Mouse (Mus musculus): ENCODE data around the gene Zcchc18.
"Not testable (repeated sequence)": the region's sequence is repeated elsewhere in the genome, so short reads cannot be mapped to it uniquely, and the experiment has no call there.

Gene Zcchc18

GRCm38 (mm10) chrX:136992978-136993547 is at the start of gene Zcchc18:
TSS of gene Zcchc18 (plus strand) at chrX:136993155.
- DNase-seq = peak; percentile 70 to 74

- DNase-seq = peak in 1 of 2 experiments; percentile 69
Measured at GRCm38 (mm10) chrX:136957583-136958279, 35.2 kb upstream of the Zcchc18 start.

- not testable (repeated sequence) for DNase-seq
Measured at GRCm38 (mm10) chrX:136958300-136958699, 34.7 kb upstream of the Zcchc18 start.

- peak; percentile 25 to 39 for DNase-seq
Measured at GRCm38 (mm10) chrX:136959688-136960087, 33.3 kb upstream of the Zcchc18 start.

- not testable (repeated sequence) for DNase-seq
Measured at GRCm38 (mm10) chrX:136975397-136975796, 17.6 kb upstream of the Zcchc18 start, which contains the start of gene Tmsb15b2. TSS of gene Tmsb15b2 (minus strand) at chrX:136975497.

GRCm38 (mm10) chrX:136976424-136977084 is 16.4 kb upstream of the Zcchc18 start, which contains the start of the genes Tmsb15l and Tmsb15b1:
TSS of gene Tmsb15l (minus strand) at chrX:136976869.
TSS of gene Tmsb15b1 (minus strand) at chrX:136976874.
- peak; percentile 39 to 77 for DNase-seq

- DNase-seq = peak in 1 of 2 experiments; percentile 34
Measured at GRCm38 (mm10) chrX:136978616-136979015, 14.3 kb upstream of the Zcchc18 start.

- peak; percentile 47 to 50 for DNase-seq
Measured at GRCm38 (mm10) chrX:136986039-136986438, 6.9 kb upstream of the Zcchc18 start.

- peak; percentile 7 to 24 for DNase-seq
Measured at GRCm38 (mm10) chrX:136991274-136991673, 1.7 kb upstream of the Zcchc18 start.

- DNase-seq = peak in 1 of 2 experiments; percentile 5
Measured at GRCm38 (mm10) chrX:136992191-136992965, 577 bp upstream of the Zcchc18 start.

- no peak for DNase-seq
Measured at GRCm38 (mm10) chrX:136993641-136994040, 686 bp downstream of the Zcchc18 start.

- DNase-seq = no peak
Measured at GRCm38 (mm10) chrX:136996256-136996655, 3.3 kb downstream of the Zcchc18 start.

GRCm38 (mm10) chrX:137015099-137015709 is 22.2 kb downstream of the Zcchc18 start:
- DNase-seq = peak; percentile 69 to 77

GRCm38 (mm10) chrX:137017668-137018067 is 24.7 kb downstream of the Zcchc18 start:
- DNase-seq = no peak

- DNase-seq = peak; percentile 76 to 78
Measured at GRCm38 (mm10) chrX:137019310-137019709, 26.4 kb downstream of the Zcchc18 start.

GRCm38 (mm10) chrX:137030916-137031315 is 38.0 kb downstream of the Zcchc18 start:
- DNase-seq = no peak

GRCm38 (mm10) chrX:137031726-137032125 is 38.8 kb downstream of the Zcchc18 start:
- no peak for DNase-seq

GRCm38 (mm10) chrX:137034322-137034721 is 41.4 kb downstream of the Zcchc18 start:
- no peak for DNase-seq

GRCm38 (mm10) chrX:137037470-137037999 is 44.6 kb downstream of the Zcchc18 start:
- no peak for DNase-seq

- DNase-seq = peak; percentile 79 to 83
Measured at GRCm38 (mm10) chrX:137038000-137038483, 45.1 kb downstream of the Zcchc18 start, which contains the start of gene Slc25a53. TSS of gene Slc25a53 (minus strand) at chrX:137038302.

- DNase-seq = no peak
Measured at GRCm38 (mm10) chrX:137038502-137038901, 45.5 kb downstream of the Zcchc18 start.

Measured in B cell, adult 2 months (primary cell).